Mouse (Mus musculus): ENCODE results near the gene Akap9. TPM values are rescaled to one million over a fixed set of nuclear protein-coding genes. Genes with fewer than 3 reads are reported as not detected.
"Not testable (repeated sequence)": the region's sequence is repeated elsewhere in the genome, so short reads cannot be mapped to it uniquely, and the experiment has no call there.

Gene Akap9
- total RNA-seq, 2 experiments from 2014 or later = 85.8 to 101 TPM

- no peak overlapping the region for H3K27ac ChIP-seq
- intact Hi-C loops (cut with DNase I) = no loop called here
- no peak overlapping the region for H3K4me3 ChIP-seq
- DNase-seq (ENCODE audit: extremely low spot score in 1 of 2, low spot score in 2 of 2) = no peak
- no peak for TF ChIP-seq CTCF (IDR thresholded peaks at IDR 0.05)
Observed at GRCm38 (mm10) chr5:4079086-4079485, 151.2 kb downstream of the Akap9 start.

- TF ChIP-seq CTCF (IDR thresholded peaks at IDR 0.05) = no peak
- no peak for DNase-seq (ENCODE audit: extremely low spot score in 1 of 2, low spot score in 2 of 2)
- H3K27ac ChIP-seq = no peak overlapping the region
- no peak overlapping the region for H3K4me3 ChIP-seq
- intact Hi-C loops (cut with DNase I) = no loop called here
Observed at GRCm38 (mm10) chr5:4080861-4081260, 153.0 kb downstream of the Akap9 start.

- intact Hi-C loops (cut with DNase I) = no loop called here
- DNase-seq (ENCODE audit: extremely low spot score in 1 of 2, low spot score in 2 of 2) = no peak
- H3K27ac ChIP-seq = no peak overlapping the region
- no peak for TF ChIP-seq CTCF (IDR thresholded peaks at IDR 0.05)
- no peak overlapping the region for H3K4me3 ChIP-seq
Observed at GRCm38 (mm10) chr5:4081513-4081912, 153.7 kb downstream of the Akap9 start.

GRCm38 (mm10) chr5:4084948-4085347 is 157.1 kb downstream of the Akap9 start:
- DNase-seq (ENCODE audit: extremely low spot score in 1 of 2, low spot score in 2 of 2) = no peak
- TF ChIP-seq CTCF (IDR thresholded peaks at IDR 0.05) = no peak
- no peak overlapping the region for H3K4me3 ChIP-seq
- no peak overlapping the region for H3K27ac ChIP-seq
- intact Hi-C loops (cut with DNase I) = no loop called here

GRCm38 (mm10) chr5:4086309-4086708 is 158.5 kb downstream of the Akap9 start:
- intact Hi-C loops (cut with DNase I) = no loop called here

GRCm38 (mm10) chr5:4088190-4088589 is 160.3 kb downstream of the Akap9 start:
- intact Hi-C loops (cut with DNase I) = no loop called here
- H3K27ac ChIP-seq = no peak overlapping the region
- DNase-seq (ENCODE audit: extremely low spot score in 1 of 2, low spot score in 2 of 2) = no peak
- H3K4me3 ChIP-seq = no peak overlapping the region
- TF ChIP-seq CTCF (IDR thresholded peaks at IDR 0.05) = no peak

More at GRCm38 (mm10) chr5:4086309-4086708, 158.5 kb downstream of the Akap9 start:
- no peak for DNase-seq (ENCODE audit: extremely low spot score in 1 of 2, low spot score in 2 of 2)
- H3K4me3 ChIP-seq = no peak overlapping the region
- no peak overlapping the region for H3K27ac ChIP-seq
- no peak for TF ChIP-seq CTCF (IDR thresholded peaks at IDR 0.05)

GRCm38 (mm10) chr5:4094471-4094870 is 166.6 kb downstream of the Akap9 start:
- Histone ChIP-seq H3K27ac (no peak overlapping the region), H3K4me3 (no peak overlapping the region)
- no peak for DNase-seq (ENCODE audit: extremely low spot score in 1 of 2, low spot score in 2 of 2)
- intact Hi-C loops (cut with DNase I) = no loop called here
- TF ChIP-seq CTCF (IDR thresholded peaks at IDR 0.05) = no peak

GRCm38 (mm10) chr5:4101031-4101430 is 173.2 kb downstream of the Akap9 start:
- Histone ChIP-seq H3K4me3 (no peak overlapping the region), H3K27ac (no peak overlapping the region)
- no peak for DNase-seq (ENCODE audit: extremely low spot score in 1 of 2, low spot score in 2 of 2)
- TF ChIP-seq CTCF (IDR thresholded peaks at IDR 0.05) = no peak
- intact Hi-C loops (cut with DNase I) = loop anchor here (5.0 kb wide), 1 partner anchor 816 kb away; no protein-coding TSS in a partner anchor

GRCm38 (mm10) chr5:4101770-4102169 is 173.9 kb downstream of the Akap9 start:
- Histone ChIP-seq H3K27ac (no peak overlapping the region), H3K4me3 (no peak overlapping the region)
- peak; percentile 40 for TF ChIP-seq CTCF (IDR thresholded peaks at IDR 0.05)
- DNase-seq (ENCODE audit: extremely low spot score in 1 of 2, low spot score in 2 of 2) = no peak
- intact Hi-C loops (cut with DNase I) = loop anchor here (5.0 kb wide), 1 partner anchor 816 kb away; no protein-coding TSS in a partner anchor

- intact Hi-C loops (cut with DNase I) = loop anchor here (2.0 to 5.0 kb wide), 2 partner anchors 87 to 814 kb away; no protein-coding TSS in a partner anchor
- no peak for TF ChIP-seq CTCF (IDR thresholded peaks at IDR 0.05)
- no peak for DNase-seq (ENCODE audit: extremely low spot score in 1 of 2, low spot score in 2 of 2)
- peak overlapping the region; percentile 100 for H3K27ac ChIP-seq
- peak overlapping the region; percentile 80 for H3K4me3 ChIP-seq
Observed at GRCm38 (mm10) chr5:4103626-4104340, 175.9 kb downstream of the Akap9 start.

GRCm38 (mm10) chr5:4104341-4105040 is 176.6 kb downstream of the Akap9 start, which contains the start of gene Cyp51:
Gene Cyp51 (minus strand): TSS chr5:4104746.
- TF ChIP-seq CTCF (IDR thresholded peaks at IDR 0.05) = no peak
- Histone ChIP-seq H3K4me3 (peak within 1 kb of the TSS; percentile 80), H3K27ac (peak within 1 kb of the TSS; percentile 100)
- peak; percentile 89 to 91 for DNase-seq (ENCODE audit: extremely low spot score in 1 of 2, low spot score in 2 of 2)
- intact Hi-C loops (cut with DNase I) = loop anchor here (2.0 to 5.0 kb wide), 2 partner anchors 86 to 813 kb away; no protein-coding TSS in a partner anchor

GRCm38 (mm10) chr5:4105651-4106186 is 177.9 kb downstream of the Akap9 start:
- no peak for TF ChIP-seq CTCF (IDR thresholded peaks at IDR 0.05)
- no peak overlapping the region for H3K4me3 ChIP-seq
- 0 out of 2 replicates have a peak overlapping the region, but pooled peaks have one; percentile 100 for H3K27ac ChIP-seq
- no peak for DNase-seq (ENCODE audit: extremely low spot score in 1 of 2, low spot score in 2 of 2)
- intact Hi-C loops (cut with DNase I) = loop anchor here (2.0 kb wide), 1 partner anchor 85 kb away; no protein-coding TSS in a partner anchor

- H3K27ac ChIP-seq; H3K4me3 ChIP-seq; intact Hi-C loops (cut with DNase I); DNase-seq (ENCODE audit: extremely low spot score in 1 of 2, low spot score in 2 of 2): not testable (repeated sequence)
Observed at GRCm38 (mm10) chr5:4107056-4107455, 179.2 kb downstream of the Akap9 start.

Measured in left cerebral cortex, adult 2 months (tissue).